Mouse (Mus musculus) E14TG2a.4 (cell line): ENCODE measurements around the gene Csf2rb2.

Experiments
- CTCF ChIP-seq: conservative IDR thresholded peaks from 2 replicates; pipeline ENCODE4 v1.5.1; 2014; ENCODE audit warnings: low read length
- NANOG ChIP-seq: IDR thresholded peaks from 2 replicates; pipeline ENCODE4 v1.6.1; 2014; ENCODE audit warnings: borderline replicate concordance, low read length, mixed read lengths
- POU5F1 ChIP-seq: IDR thresholded peaks from 2 replicates; pipeline ENCODE4 v1.6.1; 2014; ENCODE audit warnings: low read length, borderline replicate concordance

DNA sequence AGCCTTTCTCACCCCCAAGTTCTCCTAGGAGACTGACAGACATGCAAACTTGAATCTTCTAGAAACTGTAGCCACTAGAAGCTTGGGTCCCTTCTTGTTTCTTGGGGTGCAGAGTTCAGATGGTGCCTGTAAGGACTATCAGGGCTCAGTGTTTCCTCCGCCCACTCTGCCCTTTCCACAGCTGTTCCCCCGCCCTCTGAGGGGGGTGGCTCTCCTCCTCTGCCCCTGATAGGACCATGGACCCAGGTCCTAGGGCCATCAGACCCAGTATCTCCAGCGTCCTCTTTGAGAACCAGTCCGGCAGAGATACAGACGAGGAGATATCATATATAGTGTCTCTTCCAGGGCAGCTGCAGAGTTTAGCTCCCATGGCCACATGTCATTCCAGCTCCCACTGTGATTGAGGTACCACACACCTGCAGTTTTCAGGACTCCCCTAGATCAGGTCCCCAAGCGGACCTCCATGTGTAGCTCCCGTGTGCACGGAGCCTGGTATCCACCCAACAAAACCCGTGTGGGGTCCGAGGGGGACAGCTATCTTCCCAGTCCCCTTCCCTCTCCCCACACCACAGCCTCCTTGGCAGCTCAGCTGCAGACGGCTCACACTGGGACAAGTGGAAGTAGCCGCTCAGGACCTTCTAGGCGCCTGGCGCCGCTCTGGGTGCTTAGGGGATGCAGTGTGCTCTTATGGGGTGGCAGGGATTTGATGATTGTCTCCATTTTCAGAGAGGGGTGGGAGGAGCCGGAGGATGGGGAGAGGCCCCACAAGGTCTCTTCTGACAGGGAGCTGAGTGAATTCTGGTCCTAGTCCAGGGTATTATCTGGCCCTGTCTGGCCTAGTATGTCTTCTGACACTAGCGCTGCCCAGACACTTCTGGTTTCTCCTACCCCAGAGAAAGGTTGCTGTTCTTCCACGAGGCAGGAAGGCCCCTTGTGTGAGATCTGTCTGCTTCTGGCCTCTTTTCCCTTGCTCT lies 59.1 kb downstream of the Csf2rb2 start:
- TF ChIP-seq CTCF (no peak), POU5F1 (no peak), NANOG (no peak)
